Mouse (Mus musculus) monocyte, adult 2 months (primary cell): ENCODE data around the gene Gnai2.
A peak's percentile ranks its signal among the peaks of the same experiment; 100 is the strongest.
"Not testable (repeated sequence)": the region's sequence is repeated elsewhere in the genome, so short reads cannot be mapped to it uniquely, and the experiment has no call there.

Source experiments
- DNase-seq, 2 experiments: peaks; one replicate each; pipeline ENCODE4 v3.0.0; 2022; ENCODE audit warnings: low spot score in 2 of 2, low read depth in 1 of 2

Gene Gnai2

DNA sequence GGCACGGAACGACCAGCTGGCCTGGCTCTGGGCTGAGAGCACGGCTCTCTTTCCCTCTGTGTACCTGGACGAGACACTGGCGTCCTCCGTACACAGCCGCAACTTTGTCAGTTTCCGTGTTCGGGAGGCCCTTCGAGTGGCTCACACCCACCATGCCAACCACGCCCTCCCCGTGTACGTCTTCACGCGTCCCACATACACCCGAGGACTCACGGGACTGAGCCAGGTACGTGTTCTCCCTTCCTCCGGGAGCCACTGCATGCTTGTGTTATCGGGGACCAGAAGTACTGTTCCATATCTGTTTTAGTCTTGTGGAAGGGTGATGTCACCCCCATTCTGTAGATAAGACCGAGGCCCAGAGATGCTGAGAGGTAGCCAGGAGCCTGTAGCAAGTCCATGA is 64.3 kb downstream of the Gnai2 start:
- no peak for DNase-seq

DNA sequence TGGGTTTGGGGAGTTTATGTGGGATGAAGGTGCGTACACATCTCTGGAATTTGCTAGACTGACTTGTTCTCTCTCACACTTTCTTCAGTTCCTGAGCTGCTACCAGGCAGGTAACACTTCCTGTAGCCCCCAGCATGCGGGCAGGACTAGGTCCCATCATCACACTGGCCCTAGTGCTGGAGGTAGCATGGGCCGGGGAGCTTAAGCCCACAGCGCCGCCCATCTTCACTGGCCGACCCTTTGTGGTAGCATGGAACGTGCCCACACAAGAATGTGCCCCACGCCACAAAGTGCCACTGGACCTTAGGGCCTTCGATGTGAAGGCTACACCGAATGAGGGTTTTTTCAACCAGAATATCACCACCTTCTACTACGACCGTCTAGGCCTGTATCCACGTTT is 65.2 kb downstream of the Gnai2 start:
- DNase-seq: no peak

DNA sequence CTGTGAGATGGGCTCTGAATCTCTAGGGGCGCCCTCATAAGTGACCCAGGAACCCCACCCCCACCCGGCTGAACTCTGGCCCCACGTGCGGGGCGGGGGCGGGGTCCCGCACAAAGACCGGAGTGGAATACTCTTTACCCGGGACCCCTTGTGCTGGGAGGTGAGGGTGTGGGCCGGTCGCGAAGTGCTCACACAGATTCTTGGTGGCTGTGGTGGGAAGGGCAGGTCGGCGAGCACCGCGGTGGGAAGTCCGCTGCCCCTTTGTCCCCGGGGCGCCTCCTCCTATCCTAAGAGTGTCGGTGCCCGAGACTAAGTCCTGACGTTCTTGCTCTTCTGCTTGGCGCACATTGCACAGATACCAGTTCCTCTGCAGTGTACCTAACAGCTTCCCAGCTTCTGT is 65.9 kb downstream of the Gnai2 start:
- no peak for DNase-seq

DNA sequence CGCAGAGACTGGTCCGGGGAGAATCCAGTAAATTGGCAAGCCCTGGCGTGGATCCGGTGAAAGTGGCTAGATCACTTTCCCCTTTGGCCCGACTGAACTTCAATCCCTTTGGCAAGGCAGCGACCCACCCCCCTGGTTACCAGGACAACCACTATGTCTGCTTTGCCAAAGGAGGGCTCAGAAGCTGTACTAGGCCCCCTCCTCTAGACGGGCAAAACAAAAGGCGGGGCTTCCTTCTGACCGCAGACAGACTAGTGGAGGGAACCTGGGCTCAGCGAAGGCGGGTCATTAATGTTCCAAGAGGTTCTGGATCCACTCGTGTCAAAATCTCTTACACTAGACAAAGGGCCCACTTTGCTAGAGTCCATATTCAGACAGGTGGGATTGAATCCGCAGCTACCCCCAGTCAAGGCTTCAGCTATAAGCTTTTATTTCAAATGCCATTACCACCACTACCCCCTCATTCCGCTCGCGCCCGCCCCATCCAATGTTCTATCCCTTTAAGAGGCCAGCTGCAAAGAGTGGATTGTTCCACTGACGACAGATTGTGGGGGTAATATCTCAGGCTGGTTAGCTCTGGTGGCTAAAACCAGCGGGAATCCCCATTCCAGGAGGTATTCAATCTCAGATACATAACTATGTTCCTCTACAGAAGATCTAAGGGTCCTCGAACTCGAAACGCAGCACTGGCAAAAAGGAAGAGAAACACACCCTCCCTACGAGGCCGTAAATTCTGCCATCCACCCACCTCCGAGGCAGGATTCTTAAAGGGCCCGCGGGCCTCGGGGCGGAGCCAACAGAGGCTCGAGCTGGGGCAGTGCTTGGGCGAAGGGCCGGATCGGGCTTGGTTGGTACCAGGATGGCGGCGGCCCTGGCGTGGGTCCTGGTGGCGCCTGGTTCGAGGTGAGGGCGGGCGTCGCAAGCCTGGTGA is 66.6 kb downstream of the Gnai2 start:
- DNase-seq: peak in 1 of 2 experiments; percentile 64

DNA sequence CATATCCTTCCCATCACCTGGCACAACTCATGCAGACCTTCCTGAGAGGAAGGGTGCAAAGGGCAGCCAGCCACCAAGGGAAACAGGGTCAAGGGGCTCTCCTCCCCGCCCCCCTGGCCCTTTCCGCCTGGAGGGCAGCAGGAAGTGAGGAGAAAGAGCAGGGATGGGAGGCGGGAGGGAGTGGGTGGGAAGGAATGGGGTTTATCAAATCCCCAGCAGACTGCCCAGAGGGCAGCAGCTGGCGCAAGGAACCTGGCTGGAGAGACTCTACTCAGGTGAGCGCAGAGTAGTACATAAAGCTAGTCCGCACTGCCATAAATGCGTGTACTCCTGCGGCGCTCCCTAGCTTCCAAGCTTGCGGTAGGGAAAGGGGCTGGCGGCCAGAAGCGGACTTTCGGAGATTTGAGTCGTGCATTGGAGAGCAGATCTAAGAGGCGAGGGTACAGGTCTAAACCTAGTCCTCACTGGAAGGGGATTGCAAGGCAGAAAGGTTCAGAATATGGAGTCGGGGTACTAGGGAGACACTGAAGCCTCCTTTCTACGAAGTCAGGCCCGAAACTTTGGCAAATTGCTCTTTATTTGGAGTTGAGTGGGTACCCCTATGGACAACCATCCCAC is 67.4 kb downstream of the Gnai2 start, which contains the start of gene Hyal2:
TSS of gene Hyal2 (plus strand) at position 244 of the 618 bp plus-strand sequence.
- DNase-seq: no peak

DNA sequence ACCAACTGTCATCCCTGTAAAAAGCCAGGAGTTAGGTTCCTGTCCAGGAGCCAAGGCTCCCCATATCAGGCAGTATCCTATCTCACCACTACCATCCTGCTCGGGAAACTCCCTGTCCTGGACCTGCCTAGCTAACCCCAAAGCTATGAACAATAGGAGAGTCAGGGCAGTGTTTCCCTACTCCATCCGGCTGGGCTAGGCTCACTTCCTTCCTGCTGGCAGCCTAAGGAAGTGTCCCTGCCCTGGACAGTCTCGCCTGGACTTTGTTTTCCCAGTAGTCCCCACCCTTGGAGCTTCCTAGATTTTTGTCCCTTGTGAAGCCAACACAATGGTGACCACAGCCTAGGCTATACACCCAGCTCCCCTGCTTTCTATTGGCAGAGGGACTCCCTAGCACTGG is 68.3 kb downstream of the Gnai2 start:
- DNase-seq: no peak

DNA sequence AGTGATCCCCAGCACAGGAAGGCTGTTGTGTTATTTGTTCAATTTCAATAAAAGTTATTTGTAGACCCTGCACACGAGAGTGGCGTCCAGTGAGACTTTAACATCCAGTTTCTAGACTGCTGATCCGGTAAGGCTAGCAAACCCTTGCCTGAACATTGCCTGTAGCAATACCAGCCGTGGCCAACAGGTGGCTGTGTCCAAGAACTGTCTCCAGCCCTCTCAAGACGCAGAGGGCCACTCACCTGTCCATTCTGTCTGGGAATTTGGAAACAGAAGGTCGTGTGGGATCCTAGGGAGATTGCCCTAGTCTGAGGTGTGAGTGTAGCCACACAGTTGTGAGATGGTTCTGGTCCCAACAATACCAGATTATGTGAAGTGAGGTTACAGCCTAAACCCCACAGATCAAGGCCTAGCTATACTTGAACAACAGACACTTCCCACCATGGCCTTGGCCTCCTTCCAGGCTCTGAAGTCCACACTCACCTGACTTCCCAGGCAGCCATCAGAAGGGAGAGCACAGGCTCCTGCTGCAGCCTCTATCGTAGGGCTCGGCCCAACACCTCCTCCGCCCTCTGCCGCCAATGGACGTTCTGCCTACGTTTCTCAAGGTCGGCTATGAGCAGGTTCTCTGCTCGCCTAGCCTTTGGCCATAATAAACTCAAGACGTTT is 69.0 kb downstream of the Gnai2 start:
- peak in 1 of 2 experiments; percentile 61 for DNase-seq

DNA sequence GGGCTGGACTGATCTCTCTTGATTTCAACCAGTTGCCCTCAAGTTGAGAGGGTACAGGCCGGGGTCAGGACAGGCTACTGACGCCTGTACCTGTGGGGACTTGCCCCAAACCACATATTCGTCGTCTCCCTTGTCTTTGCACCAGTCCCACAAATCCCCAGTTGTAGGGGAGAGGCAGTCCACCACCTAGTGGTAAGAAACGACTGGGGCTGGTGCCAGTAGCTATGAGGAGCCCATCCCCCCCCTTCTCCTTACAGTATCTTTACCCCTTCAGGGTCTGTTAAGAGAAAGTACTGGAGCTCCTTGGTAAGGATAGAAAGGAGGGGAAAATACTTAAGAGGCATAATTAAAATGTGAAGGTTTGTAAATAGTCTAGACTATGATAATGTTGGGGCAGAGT is 69.6 kb downstream of the Gnai2 start:
- not testable (repeated sequence) for DNase-seq
